Mouse (Mus musculus) embryonic facial prominence, embryonic 14.5 days (tissue): ENCODE measurements around the gene Slc22a14. TPM values are rescaled to one million over a fixed set of nuclear protein-coding genes. Genes with fewer than 3 reads are reported as not detected.
"Not testable (repeated sequence)": the region's sequence is repeated elsewhere in the genome, so short reads cannot be mapped to it uniquely, and the experiment has no call there.

ENCODE experiments used
- ATAC-seq: fragments of 200-750 bp; cut with Nextera tagmentation; 2 replicates; pipeline ENCODE4 v1.8.0; 2017; ENCODE audit warnings: low read depth, moderate number of reproducible peaks, moderate TSS enrichment
- DNase-seq: peaks from one replicate; pipeline ENCODE4 v3.0.0-alpha.2; 2015; ENCODE audit warnings: low spot score
- H3K27ac ChIP-seq: fragments of 300-500 bp; sonication (generic); replicated peaks from 2 replicates; pipeline ENCODE4 v1.5.1; 2014; ENCODE audit warnings: low read depth, mild to moderate bottlenecking, low read length, moderate library complexity
- H3K27me3 ChIP-seq: fragments of 300-500 bp; sonication (generic); replicated peaks from 2 replicates; pipeline ENCODE4 v1.6.1; 2014; ENCODE audit warnings: low read length; ENCODE audit not compliant: control insufficient read depth, insufficient read depth
- H3K36me3 ChIP-seq: fragments of 300-500 bp; sonication (generic); 2 replicates; pipeline ENCODE4 v1.6.1; 2014; ENCODE audit warnings: low read length, mixed read lengths; ENCODE audit not compliant: control insufficient read depth, insufficient read depth
- H3K4me1 ChIP-seq: fragments of 300-500 bp; sonication (generic); 2 replicates; pipeline ENCODE4 v1.6.1; 2014; ENCODE audit warnings: antibody characterized with exemption, low read length; ENCODE audit not compliant: control insufficient read depth, insufficient read depth
- H3K4me2 ChIP-seq: fragments of 300-500 bp; sonication (generic); 2 replicates; pipeline ENCODE4 v1.6.1; 2014; ENCODE audit warnings: low read depth, mild to moderate bottlenecking, low read length, moderate library complexity, mixed read lengths
- H3K4me3 ChIP-seq: fragments of 300-500 bp; sonication (generic); 2 replicates; pipeline ENCODE4 v1.5.1; 2014; ENCODE audit warnings: low read depth, mild to moderate bottlenecking, low read length
- H3K9ac ChIP-seq: fragments of 300-500 bp; sonication (generic); 2 replicates; pipeline ENCODE4 v1.6.1; 2014; ENCODE audit warnings: low read depth, mild to moderate bottlenecking, low read length, moderate library complexity, mixed read lengths
- H3K9me3 ChIP-seq: fragments of 300-500 bp; sonication (generic); 2 replicates; pipeline ENCODE4 v1.6.1; 2016; ENCODE audit warnings: low read length; ENCODE audit not compliant: control insufficient read depth
- WGBS: fragments of 180-500 bp; shearing (Covaris S2); extraction: QIAGEN DNeasy Blood & Tissue Kit; methylation state at CpG from one replicate; pipeline ENCODE4 v1.1.7; 2014; 5-methylcytosine and 5-hydroxymethylcytosine counted together
- polyA plus RNA-seq: library from polyadenylated mRNA; unstranded; fragments of >200 nt; fragmentation: Nextera tagmentation; extraction: Ambion mirVana; gene quantifications from 2 replicates; pipeline ENCODE4 v1.2.1, GENCODE M21; 2014

The Slc22a14 gene
- polyA plus RNA-seq, 1 experiment from 2014 or later: not detected

- Histone ChIP-seq H3K9ac (no peak overlapping the region), H3K27me3 (no peaks in the 10 kb centered on the region), H3K27ac (no peak overlapping the region), H3K9me3 (no peaks in the 10 kb centered on the region), H3K4me1 (no peaks in the 10 kb centered on the region), H3K36me3 (peaks cover 23% of the 10 kb centered on the region), H3K4me3 (no peak overlapping the region), H3K4me2 (no peak overlapping the region)
- no peak for DNase-seq
- no peak for ATAC-seq
- WGBS: 90% methylated on average over 3 of the region's 3 CpGs
Observed at GRCm38 (mm10) chr9:119298563-119298962, 66.8 kb downstream of the Slc22a14 start.

DNA sequence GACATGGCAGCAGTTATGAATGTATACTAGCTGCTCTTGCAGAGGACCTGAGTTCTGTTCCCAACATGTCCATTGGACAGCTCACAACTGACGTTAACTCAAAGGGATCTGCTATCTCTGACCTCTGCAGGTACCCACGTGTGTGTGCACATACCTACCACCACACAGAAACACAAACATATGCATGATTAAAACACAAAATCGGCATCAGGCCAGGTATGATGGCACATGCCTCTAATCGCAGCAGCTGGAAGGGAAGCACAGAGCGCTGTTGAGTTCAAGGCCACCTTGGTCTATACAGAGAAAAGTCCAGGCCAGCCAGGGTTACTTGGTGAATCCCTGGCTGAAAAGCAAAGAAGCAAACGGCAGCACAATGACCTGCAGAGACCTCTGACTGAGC lies 67.7 kb downstream of the Slc22a14 start:
- H3K4me3 ChIP-seq: no peak overlapping the region
- peaks cover 21% of the 10 kb centered on the region for H3K36me3 ChIP-seq
- no peaks in the 10 kb centered on the region for H3K9me3 ChIP-seq
- ATAC-seq (no peak), DNase-seq (no peak)
- no peaks in the 10 kb centered on the region for H3K4me1 ChIP-seq
- WGBS: 89% methylated on average over 6 of the region's 6 CpGs
- H3K27me3 ChIP-seq: no peaks in the 10 kb centered on the region
- no peak overlapping the region for H3K9ac ChIP-seq
- H3K27ac ChIP-seq: no peak overlapping the region
- H3K4me2 ChIP-seq: no peak overlapping the region

GRCm38 (mm10) chr9:119290791-119291190 lies 74.6 kb downstream of the Slc22a14 start:
- DNase-seq (no peak), ATAC-seq (no peak)
- H3K9me3 ChIP-seq: no peaks in the 10 kb centered on the region
- H3K4me3 ChIP-seq: no peak overlapping the region
- no peak overlapping the region for H3K9ac ChIP-seq
- no peak overlapping the region for H3K27ac ChIP-seq
- no peaks in the 10 kb centered on the region for H3K4me1 ChIP-seq
- H3K4me2 ChIP-seq: no peak overlapping the region
- 94% methylated on average over 3 of the region's 3 CpGs for WGBS
- no peaks in the 10 kb centered on the region for H3K27me3 ChIP-seq
- H3K36me3 ChIP-seq: peaks cover 22% of the 10 kb centered on the region; the same call in 1 of the 2 replicates

- no peaks in the 10 kb centered on the region for H3K9me3 ChIP-seq
- H3K4me2 ChIP-seq: no peak overlapping the region
- ATAC-seq: no peak
- H3K9ac ChIP-seq: no peak overlapping the region
- no peak for DNase-seq
- 87% methylated on average over 5 of the region's 5 CpGs for WGBS
- no peak overlapping the region for H3K4me3 ChIP-seq
- H3K27ac ChIP-seq: no peak overlapping the region
- peaks cover 20% of the 10 kb centered on the region for H3K36me3 ChIP-seq
- H3K27me3 ChIP-seq: no peaks in the 10 kb centered on the region
- H3K4me1 ChIP-seq: no peaks in the 10 kb centered on the region
Observed at GRCm38 (mm10) chr9:119280894-119281682, 84.3 kb downstream of the Slc22a14 start.

DNA sequence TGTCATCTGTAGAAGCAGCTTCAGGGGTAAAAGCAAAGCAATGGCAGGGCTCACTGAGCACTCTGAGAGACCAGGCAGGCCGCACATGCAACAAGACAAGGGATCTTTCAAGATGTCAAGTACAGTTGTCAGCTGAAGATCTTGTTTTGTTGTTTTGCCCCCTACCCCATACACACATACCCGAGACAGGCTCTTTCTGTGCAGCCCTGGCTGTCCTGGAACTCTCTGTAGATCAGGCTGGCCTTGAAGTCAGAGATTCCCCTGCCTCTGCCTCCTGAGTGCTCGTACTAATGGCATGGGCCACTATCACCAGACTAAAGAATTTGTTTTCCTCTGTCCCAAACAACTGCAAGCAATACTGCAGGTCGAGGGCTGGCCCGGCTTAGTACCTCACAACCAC lies 87.3 kb downstream of the Slc22a14 start:
- WGBS: 93% methylated on average over 5 of the region's 5 CpGs

GRCm38 (mm10) chr9:119276321-119276720 lies 89.0 kb downstream of the Slc22a14 start:
- Histone ChIP-seq H3K9ac (no peak overlapping the region), H3K4me3 (no peak overlapping the region), H3K4me2 (no peak overlapping the region), H3K9me3 (no peaks in the 10 kb centered on the region), H3K27ac (no peak overlapping the region), H3K36me3 (peaks cover 9% of the 10 kb centered on the region), H3K27me3 (no peaks in the 10 kb centered on the region), H3K4me1 (no peaks in the 10 kb centered on the region)
- DNase-seq (peak; percentile 1), ATAC-seq (no peak)
- 74% methylated on average over 7 of the region's 7 CpGs for WGBS

More for the DNA sequence above, 87.3 kb downstream of the Slc22a14 start:
- DNase-seq: no peak
- Histone ChIP-seq H3K9ac (no peak overlapping the region), H3K4me1 (no peaks in the 10 kb centered on the region), H3K4me3 (no peak overlapping the region), H3K27me3 (no peaks in the 10 kb centered on the region), H3K9me3 (no peaks in the 10 kb centered on the region), H3K27ac (no peak overlapping the region), H3K4me2 (no peak overlapping the region), H3K36me3 (peaks cover 16% of the 10 kb centered on the region)
- ATAC-seq: no peak

- H3K9me3 ChIP-seq, H3K4me1 ChIP-seq, ATAC-seq, H3K4me2 ChIP-seq, H3K27me3 ChIP-seq, H3K27ac ChIP-seq, DNase-seq, H3K36me3 ChIP-seq, H3K9ac ChIP-seq, H3K4me3 ChIP-seq: not testable (repeated sequence)
- 94% methylated on average over 5 of the region's 5 CpGs for WGBS
Observed at GRCm38 (mm10) chr9:119274814-119275213, 90.5 kb downstream of the Slc22a14 start.

GRCm38 (mm10) chr9:119271496-119271895 lies 93.9 kb downstream of the Slc22a14 start:
- H3K27ac ChIP-seq: no peak overlapping the region
- H3K9me3 ChIP-seq: no peaks in the 10 kb centered on the region
- no peak overlapping the region for H3K4me3 ChIP-seq
- peaks cover 19% of the 10 kb centered on the region for H3K36me3 ChIP-seq
- no peak overlapping the region for H3K4me2 ChIP-seq
- no peaks in the 10 kb centered on the region for H3K27me3 ChIP-seq
- H3K9ac ChIP-seq: no peak overlapping the region
- no peaks in the 10 kb centered on the region for H3K4me1 ChIP-seq
- DNase-seq (no peak), ATAC-seq (no peak)
- 91% methylated on average over 4 of the region's 4 CpGs for WGBS

- Histone ChIP-seq H3K9ac (no peak overlapping the region), H3K4me1 (no peaks in the 10 kb centered on the region), H3K27ac (no peak overlapping the region), H3K4me2 (no peak overlapping the region), H3K27me3 (no peaks in the 10 kb centered on the region), H3K36me3 (peaks cover 34% of the 10 kb centered on the region), H3K4me3 (no peak overlapping the region), H3K9me3 (no peaks in the 10 kb centered on the region)
- ATAC-seq: no peak
- DNase-seq: no peak
- WGBS: 89% methylated on average over 11 of the region's 11 CpGs
Observed at GRCm38 (mm10) chr9:119268588-119269145, 96.7 kb downstream of the Slc22a14 start.
